Mouse (Mus musculus) right cerebral cortex, postnatal 4 days (tissue): ENCODE measurements around the gene Mlana.

Experiments used
- DNase-seq: peaks from one replicate; pipeline ENCODE4 v3.0.0-alpha.2; 2022

Mlana gene

DNA sequence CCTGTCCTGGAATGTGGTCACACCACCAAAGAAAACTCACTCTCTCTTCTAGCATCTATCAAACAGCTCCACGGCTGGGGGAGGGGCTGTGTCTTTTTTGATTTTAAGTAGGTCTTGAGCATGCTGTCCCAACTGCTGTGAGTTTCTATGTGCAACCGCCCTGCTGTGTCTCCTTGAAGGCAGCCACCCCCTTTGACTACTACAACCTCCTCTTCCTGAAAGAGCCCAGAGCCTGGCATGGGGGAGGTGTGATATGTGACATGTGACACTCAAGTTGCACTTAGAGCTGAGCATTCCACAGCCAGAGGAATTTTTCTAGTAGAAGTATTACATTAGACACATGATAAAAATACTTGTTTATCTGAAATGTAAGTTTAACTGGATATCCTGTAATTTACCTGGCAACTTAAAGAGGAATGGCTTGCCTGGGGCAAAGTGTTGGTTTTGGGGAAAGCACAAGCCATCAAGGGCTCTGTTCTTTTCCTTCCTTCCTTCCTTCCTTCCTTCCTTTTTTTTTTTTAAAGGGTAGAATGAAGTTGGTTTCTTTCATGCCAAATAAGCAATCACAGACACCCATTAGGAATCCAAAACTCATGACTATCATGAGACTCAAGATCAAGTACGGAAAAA lies at the start of gene Mlana:
Mlana (plus strand) TSS at position 580 of the 630 bp plus-strand sequence.
- no peak for DNase-seq

DNA sequence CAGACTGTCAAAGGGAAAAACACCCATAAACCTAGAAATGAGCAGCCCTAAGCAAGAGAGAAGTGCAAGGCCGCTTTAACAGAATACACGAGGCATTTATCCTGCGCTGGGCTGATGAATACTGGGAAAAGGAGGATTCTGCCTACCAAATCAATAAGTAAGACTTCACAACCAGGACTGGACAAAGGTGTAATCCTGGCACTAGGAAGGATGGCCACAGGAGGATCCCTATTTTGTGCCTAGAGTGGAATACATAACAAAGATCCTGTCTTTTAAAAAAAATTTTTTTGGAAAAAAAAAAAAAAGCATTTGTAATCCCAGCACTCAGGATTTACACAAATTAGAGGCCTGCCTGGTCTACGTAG lies 49.1 kb upstream of the Mlana start:
- DNase-seq: no peak

- DNase-seq: no peak
These were observed 47.9 kb upstream of the Mlana start for GRCm38 (mm10) chr19:29649683-29650082.

- DNase-seq: no peak
These were observed 43.8 kb upstream of the Mlana start for GRCm38 (mm10) chr19:29653768-29654265.

DNA sequence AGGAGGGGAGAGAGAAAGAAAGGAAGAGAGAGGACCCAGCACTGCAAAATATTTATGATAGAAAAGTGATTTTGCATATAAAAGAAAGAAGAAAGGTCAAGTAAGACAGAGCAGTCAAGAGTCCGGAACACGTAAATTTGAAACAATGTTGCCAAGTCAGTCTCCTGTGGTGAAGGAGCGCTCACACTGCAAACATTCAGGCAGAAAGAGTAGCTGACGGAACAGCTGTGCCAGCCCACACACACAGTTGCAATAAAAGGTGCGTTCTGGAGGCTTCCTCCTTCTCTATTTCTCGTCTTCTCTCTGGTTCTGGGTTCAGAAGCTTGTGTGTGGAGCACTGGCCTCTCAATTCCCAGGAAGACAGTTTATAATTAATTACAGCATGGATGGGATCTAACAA lies 42.5 kb upstream of the Mlana start:
- DNase-seq: no peak

DNA sequence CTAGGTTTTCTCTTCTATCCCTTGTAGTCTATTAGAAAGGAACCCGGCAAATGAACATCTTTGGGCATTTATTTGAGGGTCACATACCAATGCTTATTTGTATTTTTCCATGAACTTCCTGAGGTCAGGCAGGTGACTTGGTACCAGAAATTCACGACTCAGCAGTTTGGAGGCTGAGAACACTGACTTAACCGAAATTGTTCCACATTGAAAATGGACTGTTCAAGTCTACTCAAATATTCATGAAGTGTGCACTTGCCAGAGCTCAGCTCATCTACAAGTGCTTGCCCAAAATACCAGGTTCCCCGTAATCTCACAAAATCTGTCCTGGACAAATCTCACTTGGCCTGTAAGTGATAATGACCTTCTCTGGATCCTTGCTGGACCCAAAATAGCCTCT lies 41.6 kb upstream of the Mlana start:
- DNase-seq: no peak

DNA sequence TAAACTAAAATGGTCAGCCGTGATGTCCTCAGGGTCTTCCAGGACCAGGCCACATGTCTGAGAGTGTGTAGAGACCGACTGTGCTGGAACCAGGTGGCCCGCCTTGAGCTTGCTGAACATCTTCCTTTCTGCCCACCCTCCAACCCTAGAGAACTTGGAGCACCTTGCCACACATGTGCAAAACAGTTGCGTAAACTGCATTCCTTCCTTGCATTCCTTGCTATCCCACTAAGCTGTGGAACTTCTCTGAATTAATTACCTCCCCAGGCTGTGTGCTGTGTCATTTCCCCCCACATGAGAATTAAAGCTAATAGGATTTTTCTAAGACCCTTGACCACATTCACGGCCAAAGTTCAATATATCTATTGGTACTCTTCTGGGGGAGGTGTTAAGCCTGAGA lies 41.0 kb upstream of the Mlana start:
- DNase-seq: no peak

DNA sequence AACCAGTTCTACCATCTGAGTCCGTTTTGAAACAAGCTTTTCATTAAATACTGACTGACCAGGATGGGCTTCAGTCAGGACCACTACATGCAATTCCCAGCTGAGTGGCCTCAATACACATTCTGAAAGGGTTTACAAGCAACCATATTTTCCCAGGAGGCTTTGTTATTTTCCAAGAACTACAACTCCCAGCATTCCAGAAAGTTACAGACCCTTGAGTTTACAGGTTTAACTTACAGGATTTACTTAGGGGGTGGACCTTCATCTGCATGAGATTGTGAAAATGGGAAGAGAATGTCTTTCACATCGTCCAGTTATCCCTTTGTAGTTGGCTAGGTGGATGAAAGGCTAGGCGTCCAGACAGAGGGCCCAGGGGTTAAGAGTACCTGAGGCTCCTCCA lies 40.6 kb upstream of the Mlana start:
- no peak for DNase-seq

- DNase-seq: no peak
These were observed 40.1 kb upstream of the Mlana start for GRCm38 (mm10) chr19:29657558-29657957.

- DNase-seq: no peak
These were observed 38.8 kb upstream of the Mlana start for GRCm38 (mm10) chr19:29658836-29659235.

DNA sequence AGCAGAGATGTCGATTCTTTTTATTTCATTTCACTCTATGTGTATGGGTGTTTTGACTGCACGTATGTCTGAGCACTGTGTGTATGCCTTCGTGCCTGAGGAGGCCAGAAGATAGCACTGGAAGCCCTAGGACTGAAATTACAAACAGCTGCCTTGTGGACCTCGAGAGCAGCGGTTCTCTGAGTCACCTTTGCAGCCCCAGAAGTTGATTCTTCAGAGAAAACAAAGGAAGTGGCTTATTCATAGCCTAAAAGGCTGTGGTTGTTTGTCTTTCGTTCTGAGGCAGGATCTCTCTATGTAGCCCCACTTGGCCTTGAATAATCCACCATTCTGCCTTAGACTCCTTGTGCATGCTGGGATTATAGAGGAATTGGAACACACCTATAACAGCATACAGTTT lies 37.9 kb upstream of the Mlana start:
- no peak for DNase-seq

DNA sequence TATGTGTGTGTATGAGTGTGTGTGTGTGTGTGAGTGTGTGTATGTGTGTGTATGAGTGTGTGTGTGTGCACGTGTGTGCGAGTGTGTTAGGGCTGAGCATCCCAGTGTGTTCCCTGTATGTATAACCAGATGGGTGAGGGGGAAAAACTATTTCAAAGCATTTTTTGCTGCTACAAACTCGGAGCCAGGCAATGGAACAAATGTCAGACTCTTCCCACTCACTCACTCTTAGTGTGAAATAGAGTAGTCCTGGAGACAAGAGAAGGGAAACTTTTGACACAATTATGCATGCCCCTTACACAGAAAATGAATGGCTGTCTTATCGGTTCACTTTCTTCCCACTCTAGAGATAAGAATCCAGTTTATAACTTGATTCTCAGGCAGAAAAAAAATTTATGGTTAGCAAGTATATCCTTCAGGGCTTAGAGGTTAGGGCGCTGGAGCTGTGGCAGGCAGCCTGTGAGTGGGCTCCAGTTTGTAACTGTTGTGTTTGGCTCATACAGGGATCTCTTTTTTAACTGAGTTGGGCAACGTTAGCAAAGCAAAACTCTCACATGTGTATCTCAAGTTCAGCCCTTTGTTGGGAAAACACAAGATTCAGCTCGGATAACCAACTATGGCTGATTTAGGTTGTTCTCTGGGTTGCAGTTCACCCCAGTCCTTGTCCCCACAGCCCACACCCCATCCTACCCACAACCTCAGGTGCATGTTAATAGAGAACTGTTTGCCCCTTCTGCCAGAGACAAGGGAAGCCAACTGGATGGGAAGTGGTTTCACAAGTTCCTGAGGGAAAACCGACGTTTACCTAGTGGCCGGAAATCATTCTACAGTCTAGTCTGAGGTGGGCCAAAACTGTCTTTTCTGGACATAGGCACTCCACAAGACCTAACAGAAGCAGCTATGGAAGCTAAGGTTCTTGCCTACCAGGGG lies 36.5 kb upstream of the Mlana start:
- no peak for DNase-seq

DNA sequence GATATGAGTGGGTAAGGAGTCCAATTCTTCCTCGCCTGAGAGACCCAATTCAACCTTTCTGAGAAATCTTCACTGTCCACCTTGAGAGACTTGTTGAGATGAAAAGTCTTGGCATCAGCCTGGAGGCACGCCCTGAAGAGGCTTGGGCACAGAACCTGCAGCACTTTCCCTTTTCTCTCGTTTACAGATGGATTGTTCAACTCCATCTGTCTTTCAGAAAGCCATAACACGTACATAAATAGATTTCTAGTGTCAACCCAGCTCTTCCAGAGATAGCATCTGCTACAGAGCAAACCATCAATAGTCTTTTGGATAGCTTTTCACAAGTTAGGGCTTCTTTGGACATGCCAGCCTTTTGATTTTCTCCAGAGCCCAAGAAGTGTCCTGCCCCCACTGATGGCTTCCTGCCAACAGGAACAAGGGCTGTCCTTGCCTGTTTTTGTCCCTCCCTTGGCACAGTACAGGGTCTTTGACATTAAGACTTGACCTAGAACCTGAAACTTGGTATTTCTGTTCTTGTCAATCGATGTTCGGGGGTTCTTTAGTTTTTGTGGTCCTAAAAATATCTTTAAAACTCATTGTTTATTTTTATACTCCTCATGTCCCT lies 35.5 kb upstream of the Mlana start:
- DNase-seq: no peak

DNA sequence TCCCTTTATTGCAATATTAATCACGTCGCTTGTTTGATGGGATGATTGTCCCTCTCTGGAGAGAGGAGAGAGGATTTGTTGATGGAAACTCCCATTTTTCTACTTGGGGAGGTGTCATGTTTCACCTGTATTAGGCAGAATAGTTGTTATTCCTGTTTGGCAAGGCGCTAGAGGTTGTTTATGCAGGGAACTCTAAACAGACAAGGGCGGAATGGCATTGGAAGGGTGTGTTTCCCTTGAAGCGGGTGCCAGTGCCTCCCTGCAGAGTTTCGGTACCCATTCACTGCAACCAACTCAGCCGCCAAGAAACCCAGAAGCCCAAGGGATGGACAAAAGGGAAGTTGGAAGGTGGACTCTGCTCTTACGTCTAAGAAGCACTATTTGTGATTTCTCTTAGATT lies 33.8 kb upstream of the Mlana start:
- no peak for DNase-seq

- no peak for DNase-seq
These were observed 32.7 kb upstream of the Mlana start for GRCm38 (mm10) chr19:29664934-29665333.

GRCm38 (mm10) chr19:29666164-29666563 lies 31.5 kb upstream of the Mlana start:
- DNase-seq: no peak

- no peak for DNase-seq
These were observed 30.5 kb upstream of the Mlana start for GRCm38 (mm10) chr19:29666965-29667594.

GRCm38 (mm10) chr19:29668135-29668534 lies 29.5 kb upstream of the Mlana start:
- DNase-seq: no peak

GRCm38 (mm10) chr19:29670247-29670646 lies 27.4 kb upstream of the Mlana start:
- DNase-seq: no peak

DNA sequence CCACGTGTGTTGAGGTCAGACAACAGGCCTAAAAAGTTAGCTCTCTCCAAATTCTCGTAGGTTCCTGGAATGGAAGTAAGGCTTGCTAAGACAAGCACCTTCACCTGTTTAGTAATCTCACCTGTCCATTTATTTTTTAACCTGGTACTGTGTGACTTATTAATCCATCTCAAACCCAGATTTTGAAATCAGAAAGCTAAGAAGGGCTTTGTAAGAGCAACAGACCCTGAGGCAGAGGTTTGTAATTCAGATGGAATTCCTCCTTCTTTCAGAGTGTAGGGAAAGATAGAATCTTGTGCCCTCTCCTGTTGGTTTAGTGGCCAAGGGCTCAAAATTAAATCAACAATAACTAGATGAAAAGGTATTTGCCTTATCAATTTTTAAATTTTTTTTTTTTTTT lies 26.5 kb upstream of the Mlana start:
- no peak for DNase-seq

- DNase-seq: no peak
These were observed 25.0 kb upstream of the Mlana start for GRCm38 (mm10) chr19:29672660-29673059.

- no peak for DNase-seq
These were observed 22.7 kb upstream of the Mlana start for GRCm38 (mm10) chr19:29674946-29675345.

- DNase-seq: no peak
These were observed 22.0 kb upstream of the Mlana start for GRCm38 (mm10) chr19:29675562-29676078.
